Mouse (Mus musculus): ENCODE measurements at regions not wholly inside any gene's neighbourhood (a gene's known extent, or its start where the extent isn't known, plus 50 kb on each side); places are given as distances from the start of the nearest gene placed in this dataset.
A peak's percentile ranks its signal among the peaks of the same experiment; 100 is the strongest.
"Not testable (repeated sequence)": the region's sequence is repeated elsewhere in the genome, so short reads cannot be mapped to it uniquely, and the experiment has no call there.

GRCm38 (mm10) chr7:73659551-73659950, 80.6 kb upstream of the Fam174b start:
- no peaks in the 10 kb centered on the region for H3K27me3 ChIP-seq (ENCODE audit: control insufficient read depth, insufficient read depth, low read length)
- no peak overlapping the region for H3K4me3 ChIP-seq (ENCODE audit: low read depth, low read length)
- WGBS, result 74% methylated on average over 5 of the region's 5 CpGs
- no peak overlapping the region for H3K27ac ChIP-seq (ENCODE audit: low read depth, low read length)
- no peak overlapping the region for H3K4me2 ChIP-seq (ENCODE audit: low read depth, low read length)
- no peaks in the 10 kb centered on the region; the same call in 1 of the 2 replicates for H3K4me1 ChIP-seq (ENCODE audit: control insufficient read depth, insufficient read depth, low read length)
- no peaks in the 10 kb centered on the region for H3K9me3 ChIP-seq (ENCODE audit: control insufficient read depth, low read length)
- ATAC-seq (ENCODE audit: low read depth), result no peak
- H3K9ac ChIP-seq (replicated peaks; ENCODE audit: low read depth, low read length), result no peak overlapping the region
- H3K36me3 ChIP-seq (ENCODE audit: control insufficient read depth, insufficient read depth, low read length), result no peaks in the 10 kb centered on the region

- Histone ChIP-seq H3K4me3 (ENCODE audit: low read depth, low read length) (no peak overlapping the region), H3K9ac (replicated peaks; ENCODE audit: low read depth, low read length) (no peak overlapping the region), H3K9me3 (ENCODE audit: control insufficient read depth, low read length) (no peaks in the 10 kb centered on the region), H3K36me3 (ENCODE audit: control insufficient read depth, insufficient read depth, low read length) (no peaks in the 10 kb centered on the region), H3K27ac (ENCODE audit: low read depth, low read length) (no peak overlapping the region), H3K4me1 (ENCODE audit: control insufficient read depth, insufficient read depth, low read length) (no peaks in the 10 kb centered on the region; the same call in 1 of the 2 replicates), H3K4me2 (ENCODE audit: low read depth, low read length) (no peak overlapping the region), H3K27me3 (ENCODE audit: control insufficient read depth, insufficient read depth, low read length) (no peaks in the 10 kb centered on the region)
- no peak for ATAC-seq (ENCODE audit: low read depth)
- WGBS, result 85% methylated on average over 7 of the region's 7 CpGs
Measured at GRCm38 (mm10) chr7:73657283-73657682, 82.8 kb upstream of the Fam174b start.

- WGBS, result 94% methylated on average over 16 of the region's 16 CpGs
- ATAC-seq (ENCODE audit: low read depth), result not testable (repeated sequence)
Measured at GRCm38 (mm10) chr7:73656424-73656795, 83.7 kb upstream of the Fam174b start.

GRCm38 (mm10) chr7:73655787-73656423, 84.2 kb upstream of the Fam174b start:
- WGBS, result 27% methylated on average over 5 of the region's 5 CpGs
- no peak overlapping the region for H3K27ac ChIP-seq (ENCODE audit: low read depth, low read length)
- H3K27me3 ChIP-seq (ENCODE audit: control insufficient read depth, insufficient read depth, low read length), result no peaks in the 10 kb centered on the region
- H3K4me2 ChIP-seq (ENCODE audit: low read depth, low read length), result no peak overlapping the region
- no peaks in the 10 kb centered on the region for H3K9me3 ChIP-seq (ENCODE audit: control insufficient read depth, low read length)
- H3K4me3 ChIP-seq (ENCODE audit: low read depth, low read length), result no peak overlapping the region
- no peaks in the 10 kb centered on the region; the same call in 1 of the 2 replicates for H3K4me1 ChIP-seq (ENCODE audit: control insufficient read depth, insufficient read depth, low read length)
- no peak overlapping the region for H3K9ac ChIP-seq (replicated peaks; ENCODE audit: low read depth, low read length)
- peak; percentile 73 for ATAC-seq (ENCODE audit: low read depth)
- no peaks in the 10 kb centered on the region for H3K36me3 ChIP-seq (ENCODE audit: control insufficient read depth, insufficient read depth, low read length)

More at GRCm38 (mm10) chr7:73656424-73656795, 83.7 kb upstream of the Fam174b start:
- H3K27me3 ChIP-seq (ENCODE audit: control insufficient read depth, insufficient read depth, low read length); H3K4me3 ChIP-seq (ENCODE audit: low read depth, low read length); H3K36me3 ChIP-seq (ENCODE audit: control insufficient read depth, insufficient read depth, low read length); H3K9me3 ChIP-seq (ENCODE audit: control insufficient read depth, low read length); H3K4me2 ChIP-seq (ENCODE audit: low read depth, low read length); H3K4me1 ChIP-seq (ENCODE audit: control insufficient read depth, insufficient read depth, low read length); H3K9ac ChIP-seq (replicated peaks; ENCODE audit: low read depth, low read length); H3K27ac ChIP-seq (ENCODE audit: low read depth, low read length): not testable (repeated sequence)

GRCm38 (mm10) chr7:73654193-73654871, 85.8 kb upstream of the Fam174b start:
- Histone ChIP-seq H3K4me1 (ENCODE audit: control insufficient read depth, insufficient read depth, low read length) (no peaks in the 10 kb centered on the region; the same call in 1 of the 2 replicates), H3K36me3 (ENCODE audit: control insufficient read depth, insufficient read depth, low read length) (no peaks in the 10 kb centered on the region), H3K4me3 (ENCODE audit: low read depth, low read length) (no peak overlapping the region), H3K9me3 (ENCODE audit: control insufficient read depth, low read length) (no peaks in the 10 kb centered on the region), H3K27me3 (ENCODE audit: control insufficient read depth, insufficient read depth, low read length) (no peaks in the 10 kb centered on the region), H3K27ac (ENCODE audit: low read depth, low read length) (no peak overlapping the region), H3K9ac (replicated peaks; ENCODE audit: low read depth, low read length) (no peak overlapping the region), H3K4me2 (ENCODE audit: low read depth, low read length) (no peak overlapping the region)
- ATAC-seq (ENCODE audit: low read depth), result peak; percentile 54; the same call in 1 of the 2 replicates
- WGBS, result 31% methylated on average over 12 of the region's 12 CpGs

GRCm38 (mm10) chr7:73650909-73651308, 89.2 kb upstream of the Fam174b start:
- H3K9ac ChIP-seq (replicated peaks; ENCODE audit: low read depth, low read length), result no peak overlapping the region
- H3K4me1 ChIP-seq (ENCODE audit: control insufficient read depth, insufficient read depth, low read length), result no peaks in the 10 kb centered on the region; the same call in 1 of the 2 replicates
- no peak overlapping the region for H3K4me3 ChIP-seq (ENCODE audit: low read depth, low read length)
- H3K27me3 ChIP-seq (ENCODE audit: control insufficient read depth, insufficient read depth, low read length), result no peaks in the 10 kb centered on the region
- H3K9me3 ChIP-seq (ENCODE audit: control insufficient read depth, low read length), result no peaks in the 10 kb centered on the region
- H3K4me2 ChIP-seq (ENCODE audit: low read depth, low read length), result no peak overlapping the region
- H3K36me3 ChIP-seq (ENCODE audit: control insufficient read depth, insufficient read depth, low read length), result no peaks in the 10 kb centered on the region
- WGBS, result 93% methylated on average over 6 of the region's 6 CpGs
- no peak for ATAC-seq (ENCODE audit: low read depth)
- H3K27ac ChIP-seq (ENCODE audit: low read depth, low read length), result no peak overlapping the region

- no peaks in the 10 kb centered on the region for H3K36me3 ChIP-seq (ENCODE audit: control insufficient read depth, insufficient read depth, low read length)
- no peak overlapping the region for H3K27ac ChIP-seq (ENCODE audit: low read depth, low read length)
- H3K4me1 ChIP-seq (ENCODE audit: control insufficient read depth, insufficient read depth, low read length), result no peaks in the 10 kb centered on the region
- 28% methylated on average over 4 of the region's 4 CpGs for WGBS
- no peak for ATAC-seq (ENCODE audit: low read depth)
- H3K9me3 ChIP-seq (ENCODE audit: control insufficient read depth, low read length), result no peaks in the 10 kb centered on the region
- no peak overlapping the region for H3K4me3 ChIP-seq (ENCODE audit: low read depth, low read length)
- no peaks in the 10 kb centered on the region for H3K27me3 ChIP-seq (ENCODE audit: control insufficient read depth, insufficient read depth, low read length)
- no peak overlapping the region for H3K9ac ChIP-seq (replicated peaks; ENCODE audit: low read depth, low read length)
- H3K4me2 ChIP-seq (ENCODE audit: low read depth, low read length), result no peak overlapping the region
Measured at GRCm38 (mm10) chr7:73648010-73648409, 92.1 kb upstream of the Fam174b start.

- no peaks in the 10 kb centered on the region for H3K9me3 ChIP-seq (ENCODE audit: control insufficient read depth, low read length)
- H3K27ac ChIP-seq (ENCODE audit: low read depth, low read length), result no peak overlapping the region
- no peak overlapping the region for H3K4me3 ChIP-seq (ENCODE audit: low read depth, low read length)
- ATAC-seq (ENCODE audit: low read depth), result peak; percentile 47; the same call in 1 of the 2 replicates
- no peak overlapping the region for H3K4me2 ChIP-seq (ENCODE audit: low read depth, low read length)
- no peaks in the 10 kb centered on the region for H3K36me3 ChIP-seq (ENCODE audit: control insufficient read depth, insufficient read depth, low read length)
- no peaks in the 10 kb centered on the region for H3K4me1 ChIP-seq (ENCODE audit: control insufficient read depth, insufficient read depth, low read length)
- H3K9ac ChIP-seq (replicated peaks; ENCODE audit: low read depth, low read length), result no peak overlapping the region
- H3K27me3 ChIP-seq (ENCODE audit: control insufficient read depth, insufficient read depth, low read length), result no peaks in the 10 kb centered on the region
- WGBS, result 70% methylated on average over 4 of the region's 4 CpGs
Measured at GRCm38 (mm10) chr7:73647140-73647539, 93.0 kb upstream of the Fam174b start.

- Histone ChIP-seq H3K9me3 (ENCODE audit: control insufficient read depth, low read length) (no peaks in the 10 kb centered on the region), H3K4me1 (ENCODE audit: control insufficient read depth, insufficient read depth, low read length) (no peaks in the 10 kb centered on the region), H3K27me3 (ENCODE audit: control insufficient read depth, insufficient read depth, low read length) (no peaks in the 10 kb centered on the region), H3K4me2 (ENCODE audit: low read depth, low read length) (no peak overlapping the region), H3K27ac (ENCODE audit: low read depth, low read length) (no peak overlapping the region), H3K36me3 (ENCODE audit: control insufficient read depth, insufficient read depth, low read length) (no peaks in the 10 kb centered on the region), H3K4me3 (ENCODE audit: low read depth, low read length) (no peak overlapping the region), H3K9ac (replicated peaks; ENCODE audit: low read depth, low read length) (no peak overlapping the region)
- ATAC-seq (ENCODE audit: low read depth), result peak; percentile 64
- 56% methylated on average over 5 of the region's 5 CpGs for WGBS
Measured at GRCm38 (mm10) chr7:73646711-73647110, 93.4 kb upstream of the Fam174b start.
